Mouse (Mus musculus): ENCODE results near the gene Prkci. TPM values are rescaled to one million over a fixed set of nuclear protein-coding genes. Genes with fewer than 3 reads are reported as not detected.
A peak's percentile ranks its signal among the peaks of the same experiment; 100 is the strongest.

Prkci gene
- polyA plus RNA-seq, 1 experiment from 2014 or later = 37.3 TPM

DNA sequence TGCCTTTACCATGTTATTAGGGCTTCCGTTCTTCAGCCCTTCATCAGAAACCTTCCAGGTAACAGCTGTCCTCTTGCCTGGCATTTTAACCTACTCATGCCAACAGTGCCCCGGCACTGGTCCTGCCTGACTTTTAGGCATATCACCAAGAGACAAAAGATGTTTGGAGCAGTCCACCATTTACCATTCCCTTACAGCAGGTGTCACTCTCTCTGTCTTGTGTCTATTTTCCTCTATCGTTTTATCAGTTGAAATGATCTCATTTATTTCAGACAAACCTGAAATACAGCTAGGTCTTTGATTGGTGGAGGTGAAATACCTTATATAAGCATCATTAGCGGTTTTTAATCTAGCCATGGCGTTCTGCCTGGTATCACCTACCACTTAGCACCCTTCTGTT is 53.5 kb downstream of the Prkci start:
- Histone ChIP-seq H3K4me2 (replicated peaks; ENCODE audit: low read depth, low read length) (no peak overlapping the region), H3K27ac (ENCODE audit: low read depth, low read length) (no peak overlapping the region), H3K4me1 (replicated peaks; ENCODE audit: control insufficient read depth, insufficient read depth, low read length) (no peaks in the 10 kb centered on the region), H3K4me3 (ENCODE audit: low read depth, low read length) (no peak overlapping the region), H3K9me3 (ENCODE audit: control insufficient read depth, low read length) (no peaks in the 10 kb centered on the region), H3K36me3 (ENCODE audit: control insufficient read depth, insufficient read depth, low read length) (no peaks in the 10 kb centered on the region), H3K9ac (ENCODE audit: low read depth, low read length) (no peak overlapping the region), H3K27me3 (ENCODE audit: control insufficient read depth, insufficient read depth, low read length) (no peaks in the 10 kb centered on the region)
- DNase-seq (ENCODE audit: low spot score) = no peak
- 91% methylated on average over 5 of the region's 5 CpGs for WGBS
- no peak for ATAC-seq (ENCODE audit: low FRiP score)

DNA sequence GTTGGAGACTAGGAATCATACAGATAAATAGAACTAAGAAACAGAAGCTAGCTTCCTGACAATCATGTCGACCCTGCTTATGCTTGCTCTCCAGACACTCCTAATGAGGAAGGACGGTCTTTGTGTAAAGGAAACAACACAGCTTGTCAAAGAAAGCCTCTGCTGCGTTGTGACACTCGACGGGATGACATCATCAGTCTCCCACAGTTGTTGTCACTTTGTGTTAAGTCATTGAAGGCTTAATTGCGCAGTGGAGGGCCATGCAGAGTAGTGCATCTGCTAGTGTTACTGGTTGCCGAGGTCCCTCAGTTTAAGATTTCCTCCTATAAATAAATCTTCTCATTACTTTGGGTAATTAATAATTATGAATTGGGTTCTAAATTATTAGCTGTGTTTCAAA is 54.8 kb downstream of the Prkci start:
- no peaks in the 10 kb centered on the region for H3K27me3 ChIP-seq (ENCODE audit: control insufficient read depth, insufficient read depth, low read length)
- WGBS = 78% methylated on average over 7 of the region's 7 CpGs
- no peak overlapping the region for H3K4me3 ChIP-seq (ENCODE audit: low read depth, low read length)
- H3K9me3 ChIP-seq (ENCODE audit: control insufficient read depth, low read length) = no peaks in the 10 kb centered on the region
- ATAC-seq (ENCODE audit: low FRiP score) = no peak
- H3K36me3 ChIP-seq (ENCODE audit: control insufficient read depth, insufficient read depth, low read length) = no peaks in the 10 kb centered on the region
- H3K4me2 ChIP-seq (replicated peaks; ENCODE audit: low read depth, low read length) = no peak overlapping the region
- no peak overlapping the region for H3K9ac ChIP-seq (ENCODE audit: low read depth, low read length)
- no peaks in the 10 kb centered on the region for H3K4me1 ChIP-seq (replicated peaks; ENCODE audit: control insufficient read depth, insufficient read depth, low read length)
- H3K27ac ChIP-seq (ENCODE audit: low read depth, low read length) = no peak overlapping the region
- DNase-seq (ENCODE audit: low spot score) = no peak

DNA sequence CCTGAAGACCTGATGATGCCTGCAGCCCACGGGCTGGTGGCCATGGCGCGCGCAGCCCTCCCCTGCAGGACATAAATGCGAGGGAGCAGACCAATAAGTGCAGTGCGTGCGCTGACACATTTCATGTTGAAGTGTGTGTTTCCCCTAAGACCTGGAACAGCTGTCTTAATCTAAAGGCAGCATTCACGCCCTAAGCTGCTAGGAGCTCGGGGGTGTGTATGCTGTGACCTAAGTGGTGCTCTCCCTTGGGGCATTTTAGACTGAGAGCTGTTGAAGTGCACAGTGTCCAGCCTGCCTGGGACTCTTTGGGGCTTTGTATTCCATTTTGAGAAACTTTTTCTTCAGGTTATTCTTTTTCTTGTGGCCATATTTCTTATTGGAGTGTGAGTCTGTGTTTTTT is 56.2 kb downstream of the Prkci start:
- 76% methylated on average over 9 of the region's 9 CpGs for WGBS
- DNase-seq (ENCODE audit: low spot score) (no peak), ATAC-seq (ENCODE audit: low FRiP score) (no peak)
- Histone ChIP-seq H3K4me2 (replicated peaks; ENCODE audit: low read depth, low read length) (no peak overlapping the region), H3K27me3 (ENCODE audit: control insufficient read depth, insufficient read depth, low read length) (no peaks in the 10 kb centered on the region), H3K9ac (ENCODE audit: low read depth, low read length) (no peak overlapping the region), H3K27ac (ENCODE audit: low read depth, low read length) (no peak overlapping the region), H3K9me3 (ENCODE audit: control insufficient read depth, low read length) (no peaks in the 10 kb centered on the region), H3K4me1 (replicated peaks; ENCODE audit: control insufficient read depth, insufficient read depth, low read length) (no peaks in the 10 kb centered on the region), H3K4me3 (ENCODE audit: low read depth, low read length) (no peak overlapping the region), H3K36me3 (ENCODE audit: control insufficient read depth, insufficient read depth, low read length) (no peaks in the 10 kb centered on the region)

DNA sequence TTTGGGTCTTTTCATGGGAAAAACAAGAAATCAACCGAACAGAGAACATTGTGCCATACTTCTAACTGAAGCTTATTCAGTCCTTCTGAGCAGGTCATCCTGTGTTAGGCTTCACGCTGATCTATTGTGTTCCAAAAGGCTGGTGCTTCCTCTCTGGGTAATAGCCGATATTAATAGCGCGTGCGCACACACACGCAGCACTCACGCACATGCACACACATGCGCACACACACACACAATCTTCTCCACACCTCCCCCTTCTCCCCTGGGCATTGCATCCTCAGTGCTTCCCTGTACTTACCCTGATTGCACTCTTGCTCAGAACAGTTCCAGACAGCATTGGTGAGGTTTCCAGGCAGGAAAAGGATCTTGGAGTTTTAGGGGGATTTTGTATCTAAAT is 57.6 kb downstream of the Prkci start:
- H3K9me3 ChIP-seq (ENCODE audit: control insufficient read depth, low read length) = no peaks in the 10 kb centered on the region
- H3K4me1 ChIP-seq (replicated peaks; ENCODE audit: control insufficient read depth, insufficient read depth, low read length) = no peaks in the 10 kb centered on the region
- H3K36me3 ChIP-seq (ENCODE audit: control insufficient read depth, insufficient read depth, low read length) = no peaks in the 10 kb centered on the region
- WGBS = 94% methylated on average over 9 of the region's 9 CpGs
- no peak overlapping the region for H3K4me2 ChIP-seq (replicated peaks; ENCODE audit: low read depth, low read length)
- DNase-seq (ENCODE audit: low spot score) = no peak
- no peak for ATAC-seq (ENCODE audit: low FRiP score)
- no peak overlapping the region for H3K27ac ChIP-seq (ENCODE audit: low read depth, low read length)
- H3K27me3 ChIP-seq (ENCODE audit: control insufficient read depth, insufficient read depth, low read length) = no peaks in the 10 kb centered on the region
- H3K9ac ChIP-seq (ENCODE audit: low read depth, low read length) = no peak overlapping the region
- H3K4me3 ChIP-seq (ENCODE audit: low read depth, low read length) = no peak overlapping the region

DNA sequence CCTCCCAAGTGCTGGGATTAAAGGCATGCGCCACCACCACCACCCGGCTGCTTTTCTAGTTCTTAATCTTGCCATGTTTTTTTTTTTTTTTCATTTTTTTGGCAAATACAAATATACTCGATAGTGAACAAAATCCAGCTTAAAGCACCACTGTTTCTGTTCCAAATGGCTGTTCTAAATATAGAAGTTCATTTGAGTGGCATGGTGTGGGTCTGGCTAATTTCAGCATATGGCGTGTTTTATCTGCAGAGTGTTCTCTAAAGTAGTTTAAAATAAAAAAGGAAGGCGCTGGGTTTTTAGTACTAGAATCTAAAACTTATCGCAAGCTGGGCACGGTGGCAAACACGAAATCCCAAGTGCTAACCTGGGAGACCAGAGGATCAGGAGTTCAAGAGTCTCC is 59.3 kb downstream of the Prkci start:
- Histone ChIP-seq H3K36me3 (ENCODE audit: control insufficient read depth, insufficient read depth, low read length) (no peaks in the 10 kb centered on the region), H3K27ac (ENCODE audit: low read depth, low read length) (no peak overlapping the region), H3K4me1 (replicated peaks; ENCODE audit: control insufficient read depth, insufficient read depth, low read length) (no peaks in the 10 kb centered on the region), H3K27me3 (ENCODE audit: control insufficient read depth, insufficient read depth, low read length) (no peaks in the 10 kb centered on the region), H3K9me3 (ENCODE audit: control insufficient read depth, low read length) (no peaks in the 10 kb centered on the region), H3K4me2 (replicated peaks; ENCODE audit: low read depth, low read length) (no peak overlapping the region), H3K4me3 (ENCODE audit: low read depth, low read length) (no peak overlapping the region), H3K9ac (ENCODE audit: low read depth, low read length) (no peak overlapping the region)
- ATAC-seq (ENCODE audit: low FRiP score) = no peak
- no peak for DNase-seq (ENCODE audit: low spot score)
- 94% methylated on average over 8 of the region's 8 CpGs for WGBS

DNA sequence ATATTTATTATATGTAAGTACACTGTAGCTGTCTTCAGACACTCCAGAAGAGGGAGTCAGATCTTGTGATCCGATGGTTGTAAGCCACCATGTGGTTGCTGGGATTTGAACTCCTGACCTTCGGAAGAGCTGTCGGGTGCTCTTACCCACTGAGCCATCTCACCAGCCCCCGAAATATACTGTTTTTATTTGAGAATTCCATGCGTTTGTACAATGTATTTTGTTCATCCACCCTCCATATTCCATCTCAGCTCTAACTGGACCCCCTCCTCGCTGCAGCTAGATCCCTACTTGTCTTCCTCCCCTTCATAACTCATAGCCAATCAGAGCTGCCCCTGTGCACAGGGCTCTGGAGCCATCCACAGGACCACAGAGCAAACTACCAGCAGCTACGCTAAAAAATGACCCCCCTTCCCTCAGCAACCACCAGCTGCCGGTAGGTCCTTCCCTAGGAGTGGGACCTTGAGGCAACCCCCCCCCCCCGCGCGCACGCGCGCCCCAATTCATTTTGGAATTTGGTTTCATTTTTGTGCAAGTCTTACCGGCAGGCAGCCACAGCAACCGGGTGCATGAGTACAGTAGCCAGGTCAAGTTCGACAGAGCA is 60.6 kb downstream of the Prkci start:
- peak; percentile 47 for DNase-seq (ENCODE audit: low spot score)
- Histone ChIP-seq H3K27me3 (ENCODE audit: control insufficient read depth, insufficient read depth, low read length) (no peaks in the 10 kb centered on the region), H3K4me2 (replicated peaks; ENCODE audit: low read depth, low read length) (peak overlapping the region; percentile 42), H3K9me3 (ENCODE audit: control insufficient read depth, low read length) (no peaks in the 10 kb centered on the region), H3K27ac (ENCODE audit: low read depth, low read length) (no peak overlapping the region), H3K4me3 (ENCODE audit: low read depth, low read length) (peak overlapping the region; percentile 28), H3K9ac (ENCODE audit: low read depth, low read length) (no peak overlapping the region), H3K36me3 (ENCODE audit: control insufficient read depth, insufficient read depth, low read length) (no peaks in the 10 kb centered on the region), H3K4me1 (replicated peaks; ENCODE audit: control insufficient read depth, insufficient read depth, low read length) (no peaks in the 10 kb centered on the region)
- 35% methylated on average over 17 of the region's 17 CpGs for WGBS
- ATAC-seq (ENCODE audit: low FRiP score) = peak; percentile 39

DNA sequence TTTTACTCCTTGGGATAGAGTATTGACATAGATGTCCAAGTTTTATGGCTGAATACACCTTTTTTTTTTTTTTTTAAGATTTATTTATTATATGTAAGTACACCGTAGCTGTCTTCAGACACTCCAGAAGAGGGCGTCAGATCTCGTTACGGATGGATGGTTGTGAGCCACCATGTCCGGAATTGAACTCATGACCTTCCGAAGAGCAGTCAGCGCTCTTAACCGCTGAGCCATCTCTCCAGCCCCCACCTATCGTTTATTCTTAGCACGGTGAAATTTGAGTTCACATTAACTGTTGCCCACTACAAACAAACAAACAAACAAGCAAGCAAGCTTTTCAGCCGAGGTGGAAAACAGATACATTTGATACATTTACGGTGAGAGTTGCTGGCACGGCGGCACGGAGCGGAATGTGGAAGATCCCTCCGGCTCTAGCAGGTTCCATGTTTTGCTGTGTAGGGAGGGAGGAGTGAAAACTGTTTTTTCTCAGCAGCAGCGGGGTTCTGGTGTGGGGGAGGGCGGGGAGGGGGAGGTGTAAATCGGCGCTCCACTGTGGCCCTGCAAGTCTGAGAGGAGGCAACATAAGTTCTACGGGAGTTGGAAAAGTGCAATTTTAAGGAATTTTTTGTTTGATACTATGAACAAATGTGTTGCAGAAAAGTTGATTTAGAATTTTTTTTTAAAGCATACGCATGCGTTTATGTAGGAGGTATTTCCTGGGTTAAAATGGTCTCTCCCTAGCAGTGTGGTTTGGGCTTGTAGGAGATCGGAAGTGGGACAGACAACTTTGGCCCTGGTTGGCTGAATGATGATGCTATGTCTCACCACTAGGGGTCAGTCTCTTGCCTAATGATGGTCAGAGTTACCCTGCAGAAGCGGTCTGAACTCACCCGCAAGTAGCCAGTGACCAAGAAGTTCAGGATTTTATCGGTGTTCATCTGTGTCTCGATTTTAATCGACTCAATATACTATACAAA is 61.4 kb downstream of the Prkci start:
- ATAC-seq (ENCODE audit: low FRiP score) (peak; percentile 89), DNase-seq (ENCODE audit: low spot score) (peak; percentile 86)
- no peaks in the 10 kb centered on the region for H3K27me3 ChIP-seq (ENCODE audit: control insufficient read depth, insufficient read depth, low read length)
- H3K9me3 ChIP-seq (ENCODE audit: control insufficient read depth, low read length) = no peaks in the 10 kb centered on the region
- no peak overlapping the region for H3K9ac ChIP-seq (ENCODE audit: low read depth, low read length)
- H3K36me3 ChIP-seq (ENCODE audit: control insufficient read depth, insufficient read depth, low read length) = no peaks in the 10 kb centered on the region
- no peak overlapping the region for H3K27ac ChIP-seq (ENCODE audit: low read depth, low read length)
- peak overlapping the region; percentile 28 for H3K4me3 ChIP-seq (ENCODE audit: low read depth, low read length)
- peak overlapping the region; percentile 42 for H3K4me2 ChIP-seq (replicated peaks; ENCODE audit: low read depth, low read length)
- H3K4me1 ChIP-seq (replicated peaks; ENCODE audit: control insufficient read depth, insufficient read depth, low read length) = no peaks in the 10 kb centered on the region
- 6% methylated on average over 30 of the region's 30 CpGs for WGBS

DNA sequence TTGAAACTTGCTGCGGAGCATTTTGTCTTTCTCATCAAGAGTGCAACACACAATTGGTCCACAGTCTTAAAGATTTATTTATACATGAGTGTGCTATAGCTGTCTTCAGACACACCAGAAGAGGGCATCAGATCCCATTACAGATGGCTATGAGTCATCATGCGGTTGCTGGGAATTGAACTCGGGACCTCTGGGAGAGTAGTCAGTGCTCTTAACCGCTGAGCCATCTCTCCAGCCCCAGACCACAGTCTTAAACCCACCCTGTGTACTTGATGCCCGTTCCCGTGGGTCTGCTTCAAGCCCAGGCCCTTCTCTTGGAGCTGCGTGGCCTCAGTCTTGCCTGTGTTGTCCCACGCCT is 65.2 kb downstream of the Prkci start:
- Histone ChIP-seq H3K36me3 (ENCODE audit: control insufficient read depth, insufficient read depth, low read length) (no peaks in the 10 kb centered on the region), H3K9ac (ENCODE audit: low read depth, low read length) (no peak overlapping the region), H3K4me2 (replicated peaks; ENCODE audit: low read depth, low read length) (no peak overlapping the region), H3K9me3 (ENCODE audit: control insufficient read depth, low read length) (no peaks in the 10 kb centered on the region), H3K27me3 (ENCODE audit: control insufficient read depth, insufficient read depth, low read length) (no peaks in the 10 kb centered on the region), H3K27ac (ENCODE audit: low read depth, low read length) (no peak overlapping the region), H3K4me1 (replicated peaks; ENCODE audit: control insufficient read depth, insufficient read depth, low read length) (no peaks in the 10 kb centered on the region), H3K4me3 (ENCODE audit: low read depth, low read length) (no peak overlapping the region)
- DNase-seq (ENCODE audit: low spot score) = no peak
- ATAC-seq (ENCODE audit: low FRiP score) = no peak
- WGBS = 83% methylated on average over 8 of the region's 8 CpGs
